Mouse (Mus musculus) urinary bladder, adult 2 months (tissue): ENCODE measurements around the gene Bicra. TPM values are rescaled to one million over a fixed set of nuclear protein-coding genes. Genes with fewer than 3 reads are reported as not detected.

Experiments
- DNase-seq: peaks from one replicate; pipeline ENCODE4 v3.0.0; 2022; ENCODE audit warnings: low spot score
- polyA plus RNA-seq: library from polyadenylated mRNA; depleted of rRNA; stranded (reverse); fragments of >200 nt; gene quantifications from 2 replicates; pipeline ENCODE4 v1.2.3, GENCODE M21; 2012; rRNA removed

Bicra gene
- polyA plus RNA-seq, 1 experiment: 3.3 TPM

- DNase-seq: peak; percentile 90
Observed at GRCm38 (mm10) chr7:15945721-15946536, 101.8 kb downstream of the Bicra start, which contains the start of gene Nop53. Gene Nop53 (minus strand): TSS chr7:15946074.

- DNase-seq: no peak
Observed at GRCm38 (mm10) chr7:15945211-15945610, 102.5 kb downstream of the Bicra start.

GRCm38 (mm10) chr7:15944311-15944710 lies 103.4 kb downstream of the Bicra start:
- DNase-seq: no peak

- DNase-seq: no peak
Observed at GRCm38 (mm10) chr7:15938621-15939020, 109.1 kb downstream of the Bicra start.

- DNase-seq: no peak
Observed at GRCm38 (mm10) chr7:15937491-15937890, 110.2 kb downstream of the Bicra start.

- DNase-seq: no peak
Observed at GRCm38 (mm10) chr7:15933437-15934359, 114.0 kb downstream of the Bicra start.

GRCm38 (mm10) chr7:15931635-15932034 lies 116.1 kb downstream of the Bicra start:
- no peak for DNase-seq

GRCm38 (mm10) chr7:15930543-15930942 lies 117.2 kb downstream of the Bicra start:
- DNase-seq: no peak

GRCm38 (mm10) chr7:15929910-15930309 lies 117.8 kb downstream of the Bicra start:
- peak; percentile 50 for DNase-seq

- peak; percentile 87 for DNase-seq
Observed at GRCm38 (mm10) chr7:15922220-15922773, 125.4 kb downstream of the Bicra start, which contains the start of gene Selenow. Gene Selenow (minus strand): TSS chr7:15922402.

GRCm38 (mm10) chr7:15921796-15922195 lies 125.9 kb downstream of the Bicra start:
- no peak for DNase-seq

Other genes starting within 250 kb of the Bicra start
- gene Obox6, start 208.2 kb downstream of the Bicra start, polyA plus RNA-seq: not detected in 2 replicates
- gene Crx, start 168.0 kb downstream of the Bicra start, polyA plus RNA-seq: not detected in 2 replicates
- not detected in 2 replicates for gene Crxos, start 165.3 kb downstream of the Bicra start, polyA plus RNA-seq
- 482 and 493 TPM in 2 replicates for gene Selenow, start 125.5 kb downstream of the Bicra start, polyA plus RNA-seq
- gene Nop53, start 101.8 kb downstream of the Bicra start, polyA plus RNA-seq: 161 and 200 TPM in 2 replicates
- 75.8 and 96.6 TPM in 2 replicates for gene Ehd2, start 80.4 kb downstream of the Bicra start, polyA plus RNA-seq
- gene Zfp541, start 13.9 kb upstream of the Bicra start, polyA plus RNA-seq: 0.06 and 0.07 TPM in 2 replicates
- gene Napa, start 50.5 kb upstream of the Bicra start, polyA plus RNA-seq: 172 and 208 TPM in 2 replicates
- gene Kptn, start 72.0 kb upstream of the Bicra start, polyA plus RNA-seq: 27.2 and 28.0 TPM in 2 replicates
- 3.8 and 6.6 TPM in 2 replicates for gene Slc8a2, start 81.9 kb upstream of the Bicra start, polyA plus RNA-seq
- gene Meis3, start 127.2 kb upstream of the Bicra start, polyA plus RNA-seq: 38.4 and 47.7 TPM in 2 replicates
- gene Dhx34, start 174.1 kb upstream of the Bicra start, polyA plus RNA-seq: 13.8 and 15.2 TPM in 2 replicates
- 1.6 and 1.7 TPM in 2 replicates for gene C5ar2, start 196.2 kb upstream of the Bicra start, polyA plus RNA-seq
- 11.8 and 16.8 TPM in 2 replicates for gene C5ar1, start 211.6 kb upstream of the Bicra start, polyA plus RNA-seq
- gene Inafm1, start 225.7 kb upstream of the Bicra start, polyA plus RNA-seq: 26.5 and 36.7 TPM in 2 replicates
- gene Ccdc9, start 238.9 kb upstream of the Bicra start, polyA plus RNA-seq: 61.4 and 104 TPM in 2 replicates